Mouse (Mus musculus) retina, postnatal 7 days (tissue): ENCODE data around the gene Tiprl.

ENCODE experiments used
- DNase-seq: peaks from one replicate; pipeline ENCODE4 v3.0.0-alpha.2; 2012; ENCODE audit warnings: low read depth, low spot score

Tiprl gene

DNA sequence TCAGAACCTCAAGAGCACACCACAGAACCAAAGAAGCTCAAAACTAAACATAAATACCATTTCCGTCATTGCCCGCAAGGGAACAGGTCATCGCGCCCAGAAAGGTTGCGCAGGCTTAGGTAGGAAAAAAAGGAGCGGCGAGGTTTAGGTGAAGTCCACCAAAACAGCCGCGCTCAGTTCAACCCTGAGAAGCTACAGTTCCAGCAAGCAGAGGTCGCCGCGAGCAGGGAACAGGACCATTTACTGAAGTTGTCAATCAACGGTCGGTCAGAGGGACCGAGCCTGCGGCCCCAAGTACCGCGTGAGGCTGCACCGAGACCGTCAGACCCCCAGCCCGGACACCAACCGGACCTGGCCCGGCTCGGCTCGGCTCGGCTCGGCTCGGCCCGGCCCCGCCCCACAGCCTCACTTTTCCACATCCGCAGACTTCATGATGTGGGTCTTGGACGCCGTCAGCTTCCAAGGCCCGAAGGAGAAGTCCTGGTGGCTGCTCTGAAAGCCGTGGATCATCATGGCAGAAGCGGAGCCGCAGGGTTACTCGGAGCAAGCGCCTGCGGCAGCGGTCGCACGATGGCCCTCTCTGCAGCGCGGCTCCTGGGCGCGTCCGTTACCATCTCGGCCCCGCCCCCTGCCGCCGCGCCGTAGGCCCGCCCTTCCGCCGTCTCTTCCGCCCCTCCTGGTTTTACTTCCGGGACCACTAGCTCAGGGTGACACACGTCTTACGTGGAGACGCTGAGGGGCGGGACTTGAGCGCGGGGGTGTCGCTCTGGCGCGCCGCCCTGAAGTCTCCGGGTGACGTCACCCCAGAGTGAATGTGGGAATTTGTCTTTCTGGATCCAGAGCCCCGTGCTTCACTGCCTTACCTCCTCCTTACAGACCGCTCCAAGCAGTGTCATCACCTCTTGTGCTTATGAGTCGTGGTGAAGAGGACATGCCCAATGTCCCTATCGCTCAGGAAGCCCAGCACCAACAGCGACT, at the start of gene Tiprl:
Tiprl (minus strand) TSS at position 676 of the 978 bp plus-strand sequence.
- peak; percentile 95 for DNase-seq

DNA sequence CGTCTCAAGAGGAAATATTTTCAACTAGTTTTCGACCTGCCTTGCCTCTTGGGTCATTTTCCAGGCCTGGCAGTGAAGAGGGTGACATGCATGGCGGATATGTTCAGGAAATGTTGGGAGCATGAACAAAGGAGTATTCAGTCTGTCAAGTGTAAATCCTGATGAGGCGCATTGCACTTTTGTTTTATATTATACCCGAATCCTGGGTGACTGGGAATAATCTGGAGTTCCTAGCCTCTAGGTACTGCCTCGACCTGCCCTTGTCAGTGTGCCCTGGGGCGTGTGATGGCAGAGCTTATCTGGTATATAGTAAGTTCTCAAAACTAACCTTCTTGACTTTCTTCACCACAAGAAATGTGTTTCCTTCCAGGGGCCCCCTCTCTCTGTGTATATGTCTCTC, 47.3 kb upstream of the Tiprl start:
- DNase-seq = no peak

- no peak for DNase-seq
Observed at GRCm38 (mm10) chr1:165282967-165283345, 46.2 kb upstream of the Tiprl start.

DNA sequence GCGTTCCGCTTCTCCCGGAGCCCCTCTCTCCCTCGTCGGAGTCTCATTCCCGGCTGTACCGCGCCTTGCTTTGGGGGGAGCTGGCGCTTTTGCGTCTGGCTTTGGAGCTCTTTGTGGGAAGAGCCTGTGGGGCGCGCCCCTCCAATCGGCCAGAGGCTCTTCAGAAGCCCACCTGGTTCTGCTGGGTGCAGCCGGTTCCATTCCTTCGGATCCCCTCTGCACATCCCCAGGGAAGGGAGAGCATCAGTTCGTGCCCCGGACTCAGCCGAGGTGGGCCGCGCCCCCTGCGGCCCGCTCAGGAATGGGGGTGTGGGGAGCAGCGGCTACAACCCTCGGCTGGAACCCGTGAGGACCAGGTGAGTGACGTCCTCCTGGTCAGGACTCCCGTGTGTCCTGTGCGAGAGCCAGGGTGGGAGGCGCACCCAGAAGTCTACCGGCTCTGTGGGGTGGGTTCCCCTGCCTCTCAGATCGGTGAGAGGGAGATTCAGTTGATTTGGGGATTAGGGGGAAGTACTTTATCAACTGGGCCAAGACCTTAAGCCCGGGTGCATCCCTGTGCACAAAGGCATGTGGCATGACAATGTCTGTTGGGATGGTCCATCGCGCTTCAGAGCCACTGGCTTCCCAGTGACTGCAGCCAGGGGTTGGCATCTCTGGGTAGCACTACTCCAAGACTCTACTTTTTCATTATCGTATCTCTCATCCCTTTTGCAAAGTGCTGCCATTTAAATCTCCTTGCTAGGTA, 45.6 kb upstream of the Tiprl start:
- DNase-seq = peak; percentile 5

DNA sequence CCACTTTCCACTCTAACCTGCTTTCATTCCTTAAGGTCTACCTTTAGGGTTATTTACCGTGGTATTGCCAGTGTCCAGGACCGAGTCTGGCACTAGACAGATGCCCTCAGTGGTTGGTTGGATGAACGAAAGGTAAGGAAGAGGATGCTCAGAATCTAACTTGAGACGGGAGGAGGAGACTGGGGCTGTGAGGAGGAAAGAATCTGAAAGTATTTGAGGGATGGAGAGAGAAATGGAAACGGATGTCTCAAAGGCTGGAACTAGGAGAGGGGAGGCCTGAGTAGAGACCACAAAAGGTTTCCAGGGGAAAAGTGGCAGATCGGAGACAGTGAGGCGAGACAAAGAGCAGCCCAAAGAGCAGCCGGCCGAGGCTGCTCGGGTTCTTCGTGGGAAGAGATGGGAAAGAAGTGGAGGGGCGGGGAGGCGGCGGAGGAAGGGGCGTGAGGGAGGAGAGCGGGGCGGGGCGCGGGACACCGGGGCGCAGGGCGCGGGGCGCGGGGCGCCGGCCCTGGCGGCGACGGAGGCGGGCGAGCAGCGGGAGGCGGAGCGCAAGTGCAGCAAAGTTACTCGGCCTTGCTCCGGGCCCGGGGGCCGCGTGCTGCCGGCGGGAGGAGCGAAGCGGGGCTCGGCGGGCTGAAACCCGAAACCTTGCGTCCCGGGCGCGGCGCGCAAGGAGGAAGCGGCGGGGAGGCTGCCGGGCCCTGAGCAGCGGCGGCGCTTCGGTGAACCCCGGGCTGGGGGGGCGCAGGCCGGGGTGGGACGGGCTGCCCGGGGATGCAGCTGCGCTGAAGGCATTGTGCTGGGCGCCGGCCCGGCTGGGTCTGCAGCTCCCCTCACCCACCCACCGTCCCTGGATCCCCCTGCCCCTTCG, 44.8 kb upstream of the Tiprl start:
- DNase-seq = peak; percentile 9

DNA sequence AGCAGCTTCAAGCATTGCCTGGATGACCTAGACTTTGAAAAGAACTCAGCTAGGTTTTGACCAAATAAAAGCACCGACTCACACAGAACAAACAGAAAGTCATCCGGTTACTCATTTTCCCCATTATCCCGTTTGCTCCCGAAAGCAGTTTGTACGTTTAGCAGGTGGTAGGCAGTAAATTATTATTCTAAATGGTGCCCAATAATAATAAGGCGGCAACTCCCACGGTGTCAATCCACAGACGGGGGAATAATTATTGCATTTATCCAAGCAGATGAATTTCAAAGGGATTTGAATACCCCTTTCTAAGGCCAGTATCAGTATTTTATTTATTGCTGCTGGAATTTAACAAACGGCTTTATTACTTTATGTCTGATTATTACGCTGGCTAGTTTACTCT, 43.9 kb upstream of the Tiprl start:
- no peak for DNase-seq

GRCm38 (mm10) chr1:165274946-165275345, 38.1 kb upstream of the Tiprl start:
- no peak for DNase-seq

- DNase-seq = peak; percentile 40
Observed at GRCm38 (mm10) chr1:165252027-165252671, 15.4 kb upstream of the Tiprl start.

GRCm38 (mm10) chr1:165250546-165250945, 13.8 kb upstream of the Tiprl start:
- DNase-seq = no peak

GRCm38 (mm10) chr1:165248842-165249241, 12.0 kb upstream of the Tiprl start:
- no peak for DNase-seq

DNA sequence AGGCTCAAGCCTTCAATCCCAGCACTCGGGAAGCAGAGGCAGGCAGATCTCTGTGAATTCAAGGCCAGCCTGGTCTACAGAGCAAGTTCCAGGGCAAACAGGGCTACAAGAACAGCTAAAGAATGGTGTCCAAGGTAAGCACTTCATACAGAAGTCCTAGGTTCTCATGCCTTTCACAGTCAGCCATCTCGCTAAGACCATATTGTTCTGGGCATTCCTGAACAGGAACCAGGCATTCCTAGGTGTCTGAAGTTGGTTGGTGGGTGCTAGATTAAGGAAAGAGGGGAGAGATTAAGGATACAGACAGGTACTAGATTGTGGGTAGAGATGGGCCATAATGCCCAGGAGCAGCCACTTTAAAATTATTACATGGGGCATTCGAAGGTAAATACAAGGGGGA, 11.0 kb upstream of the Tiprl start:
- no peak for DNase-seq

DNA sequence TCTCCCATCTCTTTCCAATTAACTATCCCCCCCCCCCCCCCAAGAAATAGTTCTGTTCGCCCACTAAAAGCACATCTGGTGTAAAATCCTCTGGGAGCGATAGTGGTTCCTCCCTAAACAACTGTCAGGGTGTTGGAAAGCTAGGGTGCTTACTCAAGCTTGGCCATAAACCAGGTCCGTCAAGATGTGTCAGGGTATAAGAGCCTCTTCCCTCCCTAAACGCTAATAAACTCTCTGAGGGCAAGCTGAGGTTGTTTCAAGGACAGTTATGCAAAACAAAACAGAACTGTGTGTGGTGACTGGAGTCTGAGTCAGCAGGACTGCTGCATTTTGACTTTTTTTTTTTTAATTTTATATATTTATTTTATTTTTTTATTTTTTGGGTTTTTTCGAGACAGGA, 10.3 kb upstream of the Tiprl start:
- no peak for DNase-seq

- DNase-seq = no peak
Observed at GRCm38 (mm10) chr1:165246587-165246986, 9.8 kb upstream of the Tiprl start.

DNA sequence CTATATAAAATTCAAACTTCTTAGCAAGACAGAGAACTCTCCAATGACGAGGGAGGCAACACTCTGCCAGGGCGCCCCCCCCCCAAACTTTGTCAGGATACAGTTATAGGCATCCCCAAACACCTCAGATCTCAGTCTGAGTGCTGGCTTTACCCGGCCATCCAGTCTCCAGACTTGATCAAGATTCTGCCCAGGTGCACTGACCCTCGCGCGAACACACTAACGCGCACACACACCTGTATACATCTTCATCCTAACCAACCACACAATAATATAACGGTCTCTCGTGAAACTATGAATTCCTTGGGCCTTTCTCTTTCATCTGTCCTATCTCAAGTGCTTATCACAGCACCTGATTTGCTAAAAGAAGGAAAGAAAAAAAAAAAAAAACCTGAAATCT, 950 bp downstream of the Tiprl start:
- DNase-seq = no peak

DNA sequence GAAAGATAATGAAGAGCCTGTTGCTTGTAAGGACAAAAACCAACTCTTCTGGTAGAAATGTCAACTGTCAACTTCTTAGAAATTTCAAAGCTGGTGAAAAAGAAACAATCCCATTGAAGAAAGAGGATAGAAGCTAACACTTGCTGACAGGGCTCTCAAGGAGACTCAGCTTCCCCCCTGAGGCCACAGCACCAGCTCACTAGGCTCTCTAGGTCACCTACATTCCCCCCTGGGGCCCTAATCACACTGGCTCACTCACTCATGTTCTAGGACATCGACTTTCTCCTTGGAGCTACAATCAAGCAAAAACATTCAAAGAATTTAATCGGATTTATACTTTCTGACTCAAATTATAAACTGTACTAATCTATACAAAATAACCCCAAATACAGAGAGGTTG, 3.0 kb downstream of the Tiprl start:
- no peak for DNase-seq

DNA sequence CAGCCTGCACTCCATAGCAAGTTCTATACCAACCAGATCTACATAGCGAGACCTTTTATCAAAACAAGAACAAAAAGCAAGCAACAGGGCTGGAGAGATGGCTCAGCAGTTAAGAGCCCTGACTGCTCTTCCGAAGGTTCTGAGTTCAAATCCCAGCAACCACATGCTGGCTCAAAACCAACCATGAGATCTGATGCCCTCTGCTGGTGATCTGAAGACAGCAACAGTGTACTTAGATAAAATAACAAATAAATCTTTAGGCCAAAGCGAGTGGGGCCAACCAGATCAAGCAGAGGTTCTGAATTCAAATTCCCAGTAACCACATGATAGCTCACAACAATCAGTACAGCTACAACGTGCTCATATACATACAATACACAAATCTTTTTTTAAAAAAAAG, 6.1 kb downstream of the Tiprl start:
- DNase-seq = no peak

DNA sequence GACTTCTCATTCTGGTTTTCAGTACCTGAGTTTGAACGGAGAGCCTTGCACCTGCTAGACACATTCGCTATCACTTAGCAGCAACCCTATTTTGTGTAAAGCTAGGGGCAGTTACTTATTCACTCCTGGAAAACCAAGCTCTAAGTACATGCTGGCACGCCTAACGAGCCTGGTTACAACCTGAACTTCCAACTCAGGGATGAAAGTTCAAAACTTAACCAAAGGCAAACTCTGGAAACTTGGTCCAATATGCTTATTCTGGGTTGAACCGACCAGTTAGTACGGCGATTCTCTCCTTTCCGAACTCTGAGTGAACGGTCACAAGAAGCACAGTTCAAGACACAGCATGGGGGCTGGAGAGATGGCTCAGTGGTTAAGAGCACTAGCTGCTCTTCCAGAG, 7.2 kb downstream of the Tiprl start:
- DNase-seq = no peak

DNA sequence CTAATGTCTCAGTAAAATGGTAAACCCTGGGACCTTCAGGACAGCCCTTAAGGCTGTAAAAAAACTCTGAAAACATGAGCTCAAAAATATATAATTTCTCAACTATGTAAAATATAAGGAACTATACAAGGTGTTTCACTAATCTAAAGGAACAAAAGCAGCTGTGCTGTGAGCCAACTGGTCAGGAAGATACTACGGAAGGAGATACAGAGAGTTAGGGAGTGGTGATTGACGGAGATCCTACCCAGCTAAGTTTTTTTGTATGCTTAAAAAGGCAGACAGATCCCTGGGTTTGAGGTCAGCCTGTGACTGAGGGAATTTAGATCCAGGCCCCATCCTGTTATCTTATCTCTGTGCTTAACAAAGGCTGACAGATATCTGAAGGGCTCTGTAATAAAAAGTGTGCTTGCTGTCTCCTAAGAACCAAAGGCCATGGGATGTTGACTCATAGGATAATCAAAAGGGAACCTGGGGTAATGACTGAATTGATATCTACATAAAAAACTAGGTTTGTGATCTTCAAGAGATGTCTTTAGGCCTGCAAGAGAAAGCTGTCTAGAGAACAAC, 19.7 kb downstream of the Tiprl start:
- no peak for DNase-seq

DNA sequence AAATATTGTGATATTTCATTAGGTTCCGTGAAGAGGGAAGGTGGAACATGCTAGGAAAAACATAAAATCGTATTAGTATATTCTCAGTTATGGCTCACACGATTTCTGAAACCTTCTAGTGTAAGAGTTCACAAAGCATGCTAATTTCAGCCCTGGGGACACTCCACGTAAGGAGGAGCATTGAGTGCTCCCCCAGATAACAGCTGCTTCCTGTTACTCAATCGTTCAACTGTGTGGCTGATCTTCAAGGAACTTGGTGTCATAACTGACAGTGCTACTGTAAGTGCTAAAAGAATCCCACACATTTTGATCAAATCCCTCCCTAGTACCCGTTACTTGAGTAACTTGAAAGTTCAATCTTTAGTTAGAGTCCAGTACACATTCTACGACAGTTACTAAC, 21.0 kb downstream of the Tiprl start:
- no peak for DNase-seq

GRCm38 (mm10) chr1:165205591-165205990, 31.2 kb downstream of the Tiprl start:
- no peak for DNase-seq

GRCm38 (mm10) chr1:165203488-165204035, 33.2 kb downstream of the Tiprl start:
- DNase-seq = no peak
